Mouse (Mus musculus) midbrain, embryonic 11.5 days (tissue): Measurements from ENCODE around the gene Ncapg2. TPM values are rescaled to one million over a fixed set of nuclear protein-coding genes. Genes with fewer than 3 reads are reported as not detected.

ENCODE experiments used
- ATAC-seq: fragments of 200-750 bp; cut with Nextera tagmentation; 2 replicates; pipeline ENCODE4 v1.8.0; 2017; ENCODE audit warnings: moderate TSS enrichment, moderate library complexity; ENCODE audit not compliant: low FRiP score
- DNase-seq: peaks from one replicate; pipeline ENCODE4 v3.0.0; 2015; ENCODE audit warnings: low spot score; ENCODE audit errors: missing footprints
- H3K27ac ChIP-seq: fragments of 300-500 bp; sonication (generic); 2 replicates; pipeline ENCODE4 v1.5.1; 2014; ENCODE audit warnings: low read depth, low read length
- H3K27me3 ChIP-seq: fragments of 300-500 bp; sonication (generic); 2 replicates; pipeline ENCODE4 v1.6.1; 2014; ENCODE audit warnings: mild to moderate bottlenecking, low read length, moderate library complexity, mixed read lengths; ENCODE audit not compliant: control insufficient read depth, insufficient read depth
- H3K36me3 ChIP-seq: fragments of 300-500 bp; sonication (generic); 2 replicates; pipeline ENCODE4 v1.6.1; 2014; ENCODE audit warnings: mild to moderate bottlenecking, low read length, moderate library complexity, mixed read lengths; ENCODE audit not compliant: control insufficient read depth, insufficient read depth
- H3K4me1 ChIP-seq: fragments of 300-500 bp; sonication (generic); 2 replicates; pipeline ENCODE4 v1.6.1; 2014; ENCODE audit warnings: low read length; ENCODE audit not compliant: control insufficient read depth, insufficient read depth
- H3K4me2 ChIP-seq: fragments of 300-500 bp; sonication (generic); 2 replicates; pipeline ENCODE4 v1.6.1; 2014; ENCODE audit warnings: mild to moderate bottlenecking, moderate library complexity
- H3K4me3 ChIP-seq: fragments of 300-500 bp; sonication (generic); 2 replicates; pipeline ENCODE4 v1.5.1; 2014; ENCODE audit warnings: low read depth, low read length
- H3K9ac ChIP-seq: fragments of 300-500 bp; sonication (generic); 2 replicates; pipeline ENCODE4 v1.6.1; 2014; ENCODE audit warnings: low read length
- H3K9me3 ChIP-seq: fragments of 300-500 bp; sonication (generic); 2 replicates; pipeline ENCODE4 v1.6.1; 2016; ENCODE audit warnings: low read length; ENCODE audit not compliant: control insufficient read depth
- WGBS: fragments of 180-500 bp; shearing (Covaris S2); extraction: QIAGEN DNeasy Blood & Tissue Kit; methylation state at CpG from one replicate; pipeline ENCODE4 v1.1.7; 2014; 5-methylcytosine and 5-hydroxymethylcytosine counted together
- polyA plus RNA-seq: library from polyadenylated mRNA; unstranded; fragments of >200 nt; fragmentation: Nextera tagmentation; extraction: Ambion mirVana; gene quantifications from 2 replicates; pipeline ENCODE4 v1.2.1, GENCODE M21; 2014

The Ncapg2 gene
- polyA plus RNA-seq, 1 experiment from 2014 or later, result 42.0 TPM

DNA sequence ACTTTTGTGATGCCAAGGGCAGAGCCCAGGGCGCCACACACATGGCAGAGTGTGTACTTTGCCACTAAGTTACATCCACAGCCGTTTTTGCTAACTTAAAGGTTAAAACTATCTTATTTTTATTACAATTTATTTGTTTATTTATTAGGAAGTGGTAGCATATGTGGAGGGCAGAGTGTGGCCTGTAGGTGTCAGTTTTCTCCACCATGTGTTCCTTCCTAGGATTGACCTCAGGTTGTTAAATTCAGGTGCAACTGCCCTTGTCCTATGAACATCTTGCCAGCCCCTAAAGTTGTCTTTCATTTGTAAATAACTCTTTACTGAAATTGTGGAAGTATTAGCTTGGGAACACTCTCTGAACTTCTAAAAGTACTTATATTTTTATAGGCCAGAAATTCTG, 20.2 kb downstream of the Ncapg2 start:
- Histone ChIP-seq H3K4me1 (no peaks in the 10 kb centered on the region), H3K27me3 (no peaks in the 10 kb centered on the region), H3K9ac (no peak overlapping the region), H3K36me3 (peaks cover 13% of the 10 kb centered on the region), H3K4me2 (no peak overlapping the region), H3K27ac (no peak overlapping the region), H3K9me3 (no peaks in the 10 kb centered on the region), H3K4me3 (no peak overlapping the region)
- WGBS, result 89% methylated on average over 2 of the region's 2 CpGs
- no peak for ATAC-seq
- DNase-seq, result no peak

- DNase-seq (no peak), ATAC-seq (no peak)
- H3K4me3 ChIP-seq, result no peak overlapping the region
- WGBS, result 97% methylated on average over 2 of the region's 2 CpGs
- H3K4me1 ChIP-seq, result no peaks in the 10 kb centered on the region
- peaks cover 3% of the 10 kb centered on the region; the same call in 1 of the 2 replicates for H3K36me3 ChIP-seq
- no peak overlapping the region for H3K4me2 ChIP-seq
- H3K9ac ChIP-seq, result no peak overlapping the region
- no peaks in the 10 kb centered on the region for H3K27me3 ChIP-seq
- no peaks in the 10 kb centered on the region for H3K9me3 ChIP-seq
- H3K27ac ChIP-seq, result no peak overlapping the region
Observed at GRCm38 (mm10) chr12:116433742-116434141, 28.5 kb downstream of the Ncapg2 start.

DNA sequence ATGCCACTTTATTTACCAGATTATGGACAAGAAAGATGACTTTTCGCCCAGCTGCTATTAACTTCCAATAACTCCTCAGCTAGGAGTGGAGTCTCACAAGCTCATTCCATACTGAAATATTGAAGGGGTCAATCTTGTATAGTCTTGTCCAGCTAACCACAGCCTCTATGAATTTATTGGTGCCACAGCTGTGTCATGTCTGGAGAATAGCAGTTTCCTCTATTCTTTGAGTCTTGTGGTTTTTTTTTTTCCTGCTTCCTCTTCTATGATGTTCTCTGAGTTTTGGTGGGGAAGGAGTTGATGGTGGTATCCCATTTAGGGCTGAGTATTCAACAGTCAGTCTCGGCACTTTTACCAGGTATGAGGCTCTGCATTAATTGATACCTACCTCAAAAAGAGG, 30.0 kb downstream of the Ncapg2 start:
- Histone ChIP-seq H3K9me3 (no peaks in the 10 kb centered on the region), H3K4me2 (no peak overlapping the region), H3K27ac (no peak overlapping the region), H3K27me3 (no peaks in the 10 kb centered on the region), H3K4me1 (no peaks in the 10 kb centered on the region), H3K4me3 (no peak overlapping the region), H3K36me3 (peaks cover 3% of the 10 kb centered on the region; the same call in 1 of the 2 replicates), H3K9ac (no peak overlapping the region)
- no peak for ATAC-seq
- WGBS, result 92% methylated on average over 2 of the region's 2 CpGs
- DNase-seq, result no peak

DNA sequence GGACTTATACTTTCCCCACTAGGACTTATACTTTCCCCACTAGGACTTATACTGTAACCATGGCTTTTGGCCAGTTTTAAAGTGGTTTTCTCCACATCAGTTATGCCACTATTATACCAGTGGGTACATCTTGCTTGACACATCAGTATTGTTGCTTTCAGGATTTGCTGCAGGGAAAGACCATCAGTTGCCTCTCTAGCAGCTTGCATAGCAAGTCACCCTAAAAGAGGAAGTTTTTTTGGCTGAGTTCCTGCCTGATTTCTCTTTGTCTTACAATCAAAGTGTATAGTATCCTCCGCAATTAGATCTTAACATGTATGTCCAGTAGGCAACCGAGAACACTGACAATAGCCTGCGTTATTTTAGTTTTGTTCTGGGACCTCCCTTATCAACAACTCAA, 30.9 kb downstream of the Ncapg2 start:
- H3K4me1 ChIP-seq, result no peaks in the 10 kb centered on the region
- 96% methylated on average over 3 of the region's 3 CpGs for WGBS
- H3K27ac ChIP-seq, result no peak overlapping the region
- no peak overlapping the region for H3K9ac ChIP-seq
- H3K4me3 ChIP-seq, result no peak overlapping the region
- ATAC-seq, result no peak
- H3K36me3 ChIP-seq, result no peaks in the 10 kb centered on the region; the same call in 1 of the 2 replicates
- H3K4me2 ChIP-seq, result no peak overlapping the region
- no peak for DNase-seq
- no peaks in the 10 kb centered on the region for H3K9me3 ChIP-seq
- H3K27me3 ChIP-seq, result no peaks in the 10 kb centered on the region

- WGBS, result 87% methylated on average over 5 of the region's 5 CpGs
- Histone ChIP-seq H3K27me3 (no peaks in the 10 kb centered on the region), H3K36me3 (peaks cover 2% of the 10 kb centered on the region; the same call in 1 of the 2 replicates), H3K27ac (no peak overlapping the region), H3K9ac (no peak overlapping the region), H3K4me3 (no peak overlapping the region), H3K4me2 (no peak overlapping the region), H3K9me3 (no peaks in the 10 kb centered on the region), H3K4me1 (no peaks in the 10 kb centered on the region)
- DNase-seq, result no peak
- no peak for ATAC-seq
Observed at GRCm38 (mm10) chr12:116438591-116438990, 33.4 kb downstream of the Ncapg2 start.

- H3K27me3 ChIP-seq, result no peaks in the 10 kb centered on the region
- ATAC-seq (no peak), DNase-seq (no peak)
- H3K36me3 ChIP-seq, result peaks cover 4% of the 10 kb centered on the region; the same call in 1 of the 2 replicates
- H3K9ac ChIP-seq, result no peak overlapping the region
- no peak overlapping the region for H3K27ac ChIP-seq
- H3K4me1 ChIP-seq, result no peaks in the 10 kb centered on the region
- H3K4me2 ChIP-seq, result no peak overlapping the region
- no peaks in the 10 kb centered on the region for H3K9me3 ChIP-seq
- 92% methylated on average over 3 of the region's 3 CpGs for WGBS
- no peak overlapping the region for H3K4me3 ChIP-seq
Observed at GRCm38 (mm10) chr12:116442184-116442583, 37.0 kb downstream of the Ncapg2 start.

GRCm38 (mm10) chr12:116449536-116449935, 44.3 kb downstream of the Ncapg2 start:
- no peak overlapping the region for H3K27ac ChIP-seq
- H3K4me3 ChIP-seq, result no peak overlapping the region
- no peak overlapping the region for H3K4me2 ChIP-seq
- no peaks in the 10 kb centered on the region for H3K9me3 ChIP-seq
- 99% methylated on average over 2 of the region's 2 CpGs for WGBS
- no peak for ATAC-seq
- no peaks in the 10 kb centered on the region for H3K4me1 ChIP-seq
- H3K9ac ChIP-seq, result no peak overlapping the region
- DNase-seq, result no peak
- peaks cover 6% of the 10 kb centered on the region; the same call in 1 of the 2 replicates for H3K36me3 ChIP-seq
- H3K27me3 ChIP-seq, result no peaks in the 10 kb centered on the region

DNA sequence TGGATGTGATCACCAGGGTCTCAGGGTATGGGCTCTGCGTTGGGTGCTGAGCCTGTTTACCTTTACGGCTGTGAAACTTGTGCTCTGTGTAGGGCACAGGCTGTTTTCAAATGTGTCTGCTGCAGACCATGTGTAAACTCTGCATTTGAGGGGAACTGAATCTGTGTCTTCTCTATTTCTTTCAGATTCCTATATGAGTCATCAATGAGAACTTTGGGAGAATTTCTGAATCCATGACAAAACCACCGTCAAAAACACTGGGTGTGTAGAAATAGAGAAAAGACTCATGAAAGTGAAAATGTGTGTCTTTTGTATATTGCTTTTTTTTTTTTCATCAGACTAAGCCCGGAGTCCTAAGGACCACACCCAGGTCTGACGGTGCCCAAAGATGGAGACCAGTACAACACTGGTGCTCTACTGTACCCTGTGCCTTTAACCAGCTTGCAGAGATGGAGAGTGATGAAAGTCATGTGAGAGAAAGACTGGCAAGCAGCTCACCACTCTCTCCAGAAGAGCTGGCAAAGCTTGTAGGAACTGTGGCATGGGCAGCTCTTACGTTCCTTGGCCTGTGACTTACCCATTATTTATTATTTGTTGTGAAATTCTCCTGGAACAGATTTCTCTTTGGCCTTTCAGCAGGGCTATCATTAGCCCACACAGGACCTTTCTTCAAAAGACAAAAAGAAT, 55.3 kb downstream of the Ncapg2 start:
- ATAC-seq, result no peak
- Histone ChIP-seq H3K27ac (no peak overlapping the region), H3K4me3 (no peak overlapping the region), H3K9ac (no peak overlapping the region), H3K4me2 (no peak overlapping the region), H3K9me3 (no peaks in the 10 kb centered on the region), H3K4me1 (no peaks in the 10 kb centered on the region), H3K36me3 (no peaks in the 10 kb centered on the region; the same call in 1 of the 2 replicates), H3K27me3 (no peaks in the 10 kb centered on the region)
- WGBS, result 97% methylated on average over 6 of the region's 6 CpGs
- DNase-seq, result no peak

- ATAC-seq (no peak), DNase-seq (no peak)
- Histone ChIP-seq H3K36me3 (no peaks in the 10 kb centered on the region), H3K27me3 (no peaks in the 10 kb centered on the region), H3K9ac (no peak overlapping the region), H3K27ac (no peak overlapping the region), H3K4me2 (no peak overlapping the region), H3K4me3 (no peak overlapping the region), H3K9me3 (no peaks in the 10 kb centered on the region), H3K4me1 (no peaks in the 10 kb centered on the region)
- 92% methylated on average over 5 of the region's 5 CpGs for WGBS
Observed at GRCm38 (mm10) chr12:116467030-116467429, 61.8 kb downstream of the Ncapg2 start.
